Mouse (Mus musculus): ENCODE measurements at regions not wholly inside any gene's neighbourhood (a gene's known extent, or its start where the extent isn't known, plus 50 kb on each side); places are given as distances from the start of the nearest gene placed in this dataset.

DNA sequence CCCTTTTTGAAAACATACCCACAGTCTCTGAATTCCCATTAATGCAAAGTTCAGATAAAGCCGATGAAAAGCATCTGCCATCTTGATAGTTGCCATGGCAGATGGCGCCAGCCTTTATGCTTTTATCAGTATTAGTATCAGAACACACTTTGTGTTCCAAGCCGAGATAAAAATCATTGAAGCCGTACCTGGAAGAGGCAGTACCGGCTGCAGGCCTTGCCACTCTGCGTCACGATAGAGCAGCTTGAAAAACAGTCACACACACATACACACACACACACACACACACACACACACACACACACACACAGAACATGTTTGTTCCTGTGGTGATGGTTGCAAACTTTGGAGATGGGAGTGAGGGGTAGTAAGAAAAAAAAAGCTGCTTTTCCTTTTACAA is 306.2 kb downstream of the Satb1 start:
- no peak for DNase-seq

DNA sequence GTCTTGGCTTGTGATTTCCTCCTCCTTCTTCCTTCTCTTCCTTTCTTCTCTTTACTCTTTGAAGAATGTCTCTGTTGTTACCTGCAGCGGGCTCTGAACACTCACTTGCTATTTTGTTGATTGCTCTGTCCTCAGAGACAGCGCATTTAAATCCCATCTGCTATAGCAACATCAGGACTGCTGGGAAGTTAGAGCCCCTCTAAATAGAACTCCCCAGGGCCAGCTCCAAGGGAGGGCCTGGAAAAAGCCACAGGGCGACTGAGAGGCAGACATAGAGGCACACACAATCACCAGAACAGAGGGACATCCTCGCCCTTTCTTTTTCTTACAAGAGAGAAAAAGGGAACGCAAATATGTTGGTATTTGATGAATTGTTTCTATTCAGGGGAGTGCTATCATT is 306.6 kb downstream of the Satb1 start:
- no peak for DNase-seq

DNA sequence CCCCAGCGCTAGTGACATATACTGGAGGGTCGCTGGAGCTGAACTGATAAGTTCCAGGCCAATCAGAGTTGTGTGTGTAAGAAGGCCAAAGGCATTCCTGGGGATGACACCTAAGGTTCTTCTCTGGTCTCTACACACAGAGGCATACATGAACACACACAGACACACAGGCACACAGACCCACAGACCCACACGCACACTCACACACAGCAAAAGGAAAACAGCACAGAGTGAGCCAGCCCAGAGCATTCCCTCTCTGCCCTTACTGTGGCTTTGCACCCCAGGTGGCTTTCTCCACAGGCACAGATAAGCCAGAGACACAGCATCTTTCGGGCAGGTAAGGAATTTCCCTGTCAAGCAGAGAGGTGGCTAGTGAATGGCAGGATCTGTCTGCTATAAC is 307.1 kb downstream of the Satb1 start:
- DNase-seq, result no peak

DNA sequence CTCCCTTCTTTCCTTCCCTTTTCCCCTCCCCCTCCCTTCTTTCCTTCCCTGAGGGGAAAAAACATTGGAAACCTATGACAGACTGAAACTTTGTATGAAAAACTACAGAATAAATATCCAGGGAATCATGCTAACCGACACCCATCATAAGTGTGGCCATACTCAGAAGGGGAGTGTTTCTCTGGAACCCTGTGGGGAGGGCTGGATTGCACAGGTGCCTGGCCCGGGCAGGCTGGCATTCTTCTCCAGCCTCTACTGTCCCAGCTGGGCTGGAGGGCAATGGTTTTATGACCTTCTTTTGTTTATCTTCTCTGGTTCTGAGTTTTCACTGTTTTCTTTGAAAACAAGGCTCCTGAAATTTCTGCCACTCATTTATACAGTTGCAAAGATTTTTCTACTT is 307.9 kb downstream of the Satb1 start:
- DNase-seq, result no peak

DNA sequence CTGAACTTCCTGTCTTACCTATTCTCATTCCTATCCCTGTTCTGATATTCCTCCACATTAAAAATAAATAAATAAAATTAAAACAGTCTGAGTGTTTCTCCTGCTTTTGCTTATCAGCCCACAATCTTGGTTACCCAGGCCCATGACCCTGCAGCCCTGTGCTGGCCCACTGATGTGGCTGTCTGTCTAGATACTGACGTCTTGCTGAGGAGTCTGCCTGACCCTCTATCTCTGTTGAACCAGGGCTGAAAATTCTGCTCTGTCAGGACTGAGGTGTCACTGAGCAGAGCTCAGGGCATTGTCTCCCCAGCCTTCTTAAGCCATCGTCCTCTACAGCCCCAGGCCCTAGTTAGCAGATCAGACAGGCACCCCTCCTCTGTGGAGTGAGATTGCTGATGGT is 321.2 kb downstream of the Satb1 start:
- DNase-seq, result no peak

- DNase-seq, result no peak
These were observed 321.6 kb upstream of the Tbc1d5 start for GRCm38 (mm10) chr17:51500751-51501150.

- DNase-seq, result no peak
These were observed 320.4 kb upstream of the Tbc1d5 start for GRCm38 (mm10) chr17:51499541-51499940.

DNA sequence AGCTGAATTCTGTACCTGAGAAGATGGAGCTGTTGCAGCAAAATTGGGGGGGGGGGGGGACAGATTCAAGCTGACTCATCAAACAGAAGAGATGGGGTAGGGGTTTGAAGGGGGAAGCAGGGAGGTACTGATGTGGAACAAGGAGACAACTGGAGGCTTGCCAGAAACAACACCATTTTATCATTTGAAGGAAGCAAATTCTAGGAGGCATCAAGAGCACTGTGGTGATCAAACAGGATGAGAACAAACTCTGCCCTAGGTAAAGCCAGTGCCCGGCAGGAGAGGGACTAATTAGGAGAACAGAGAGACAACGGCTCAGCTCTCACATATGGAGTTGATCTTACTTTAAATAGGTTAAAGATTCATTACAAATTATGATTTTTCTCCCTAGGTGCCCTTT is 315.9 kb upstream of the Tbc1d5 start:
- DNase-seq, result no peak

GRCm38 (mm10) chr17:51489386-51489785 is 310.2 kb upstream of the Tbc1d5 start:
- DNase-seq, result no peak

DNA sequence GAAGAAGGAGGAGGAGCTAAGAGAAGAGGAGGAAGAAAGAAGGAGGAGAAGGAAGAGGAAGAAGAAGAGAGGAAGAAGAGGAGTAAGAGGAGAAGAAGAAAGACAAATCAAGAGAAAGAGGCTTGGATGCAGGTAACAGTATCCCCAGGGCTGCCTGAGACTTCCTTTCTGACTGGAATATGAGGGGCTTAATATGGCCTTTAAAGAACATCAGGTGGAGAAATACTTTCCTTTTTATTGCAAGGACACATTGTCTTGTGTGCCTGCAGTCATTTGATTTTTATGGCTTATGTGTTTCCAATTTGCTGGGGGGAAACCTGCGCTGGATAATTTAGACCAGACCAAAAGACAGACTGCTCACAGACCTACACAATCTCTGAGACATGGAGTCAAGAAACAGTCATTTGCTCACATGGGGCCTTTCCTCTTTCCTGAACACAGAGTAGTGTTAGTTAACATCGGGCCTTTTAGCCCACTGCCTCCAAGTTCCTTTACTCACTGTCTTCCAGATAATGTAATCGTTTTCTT is 308.8 kb upstream of the Tbc1d5 start:
- no peak for DNase-seq

GRCm38 (mm10) chr17:51477810-51478209 is 298.7 kb upstream of the Tbc1d5 start:
- DNase-seq, result peak; percentile 8

GRCm38 (mm10) chr17:51477404-51477803 is 298.3 kb upstream of the Tbc1d5 start:
- no peak for DNase-seq

DNA sequence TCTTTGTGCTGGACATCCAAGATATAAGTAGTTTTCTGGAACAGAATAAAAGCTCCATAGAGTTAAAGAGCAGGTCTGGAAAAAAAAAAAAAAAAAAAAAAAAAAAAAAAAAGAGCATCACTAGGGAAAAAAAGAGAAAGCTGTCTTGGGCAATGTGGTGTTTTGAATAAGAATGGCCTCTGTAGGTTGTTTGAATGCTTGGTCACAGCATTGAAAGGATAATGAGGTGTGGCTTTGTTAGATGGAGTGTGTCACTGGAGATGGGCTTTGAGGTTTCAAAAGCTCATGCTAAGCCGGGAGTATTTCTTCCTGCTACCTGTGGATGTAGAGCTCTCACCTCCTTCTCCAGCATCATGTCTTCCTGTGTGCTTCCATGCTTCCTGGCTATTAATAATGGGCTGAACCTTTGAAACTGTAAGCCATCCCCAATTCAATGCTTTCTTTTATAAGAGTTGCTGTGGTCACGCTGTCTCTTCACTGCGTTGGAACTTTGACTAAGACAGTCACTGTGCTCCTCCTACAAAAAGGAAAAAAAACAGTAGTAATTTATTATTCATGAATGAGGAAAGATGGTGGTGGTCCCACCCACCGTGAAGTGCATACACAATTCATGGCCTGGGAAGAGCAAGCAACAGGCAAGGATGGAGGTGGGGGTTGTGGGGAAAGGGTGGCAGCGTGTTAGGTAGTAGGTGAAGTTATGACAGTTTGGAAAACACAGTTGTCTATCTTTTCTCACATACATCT is 283.2 kb upstream of the Tbc1d5 start:
- DNase-seq, result no peak

- peak; percentile 16 for DNase-seq
These were observed 282.1 kb upstream of the Tbc1d5 start for GRCm38 (mm10) chr17:51461248-51461647.

- no peak for DNase-seq
These were observed 280.0 kb upstream of the Tbc1d5 start for GRCm38 (mm10) chr17:51459119-51459518.

DNA sequence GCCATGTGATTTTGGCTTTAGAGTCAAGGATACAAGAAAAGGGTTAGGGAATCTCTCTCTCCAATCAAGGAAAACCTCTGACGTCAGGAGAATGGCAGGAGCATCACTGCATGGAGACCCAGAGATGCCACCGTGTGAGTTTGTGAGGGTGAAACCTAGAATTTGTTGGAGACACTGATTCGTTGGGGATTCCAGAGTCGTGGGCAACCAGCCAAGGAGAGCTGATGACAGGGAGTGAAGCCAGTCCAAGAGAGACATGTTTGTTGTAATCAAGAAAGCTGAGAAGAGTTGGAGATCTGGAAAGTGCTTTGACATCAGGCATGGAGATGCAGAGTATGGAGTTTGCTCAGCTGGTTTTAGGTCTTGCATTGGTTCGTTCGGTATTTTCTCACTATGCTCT is 236.6 kb upstream of the Tbc1d5 start:
- no peak for DNase-seq

GRCm38 (mm10) chr17:51414304-51414703 is 235.2 kb upstream of the Tbc1d5 start:
- no peak for DNase-seq

GRCm38 (mm10) chr17:51413741-51414140 is 234.6 kb upstream of the Tbc1d5 start:
- DNase-seq, result no peak

- DNase-seq, result no peak
These were observed 232.5 kb upstream of the Tbc1d5 start for GRCm38 (mm10) chr17:51411545-51412094.

GRCm38 (mm10) chr17:51408894-51409293 is 229.7 kb upstream of the Tbc1d5 start:
- DNase-seq, result no peak

DNA sequence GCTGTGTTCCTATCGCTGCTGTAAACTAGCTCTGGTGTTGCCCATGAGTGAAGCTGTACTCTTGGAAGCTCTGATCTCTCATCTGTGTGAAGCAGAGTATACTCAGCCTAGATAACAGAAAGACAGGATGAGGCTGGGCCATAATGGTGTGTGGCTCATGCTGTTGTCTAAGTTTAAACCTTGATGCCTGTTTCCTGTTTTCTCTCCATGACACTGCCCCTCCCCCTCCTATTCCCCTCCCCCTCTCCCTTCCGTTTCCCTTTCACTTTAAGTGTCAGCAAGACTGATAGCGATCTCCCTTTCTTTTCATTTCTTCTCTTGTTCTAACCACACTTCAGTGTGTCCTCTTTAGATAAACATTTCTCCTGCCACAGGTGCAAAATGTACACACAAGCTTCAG is 229.2 kb upstream of the Tbc1d5 start:
- no peak for DNase-seq

DNA sequence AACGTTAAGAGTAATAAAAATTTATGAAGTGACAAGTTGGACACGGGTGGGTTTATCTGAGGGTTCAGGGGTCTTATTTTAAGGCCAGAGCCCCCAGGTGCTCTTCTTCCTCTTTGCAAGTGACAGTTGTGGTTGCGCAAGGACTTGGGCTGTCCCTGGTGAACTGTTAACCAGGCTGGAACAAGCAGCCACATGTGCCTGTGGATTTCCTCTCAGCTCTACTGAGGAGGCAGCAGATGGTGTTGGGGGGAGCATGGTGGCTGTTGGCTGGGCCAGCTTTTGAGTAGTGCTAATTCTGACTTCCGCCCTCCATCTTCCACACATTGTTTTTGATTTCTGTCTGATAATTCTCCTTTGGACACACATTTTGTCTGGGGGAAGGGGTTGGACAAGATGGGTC is 227.9 kb upstream of the Tbc1d5 start:
- no peak for DNase-seq

DNA sequence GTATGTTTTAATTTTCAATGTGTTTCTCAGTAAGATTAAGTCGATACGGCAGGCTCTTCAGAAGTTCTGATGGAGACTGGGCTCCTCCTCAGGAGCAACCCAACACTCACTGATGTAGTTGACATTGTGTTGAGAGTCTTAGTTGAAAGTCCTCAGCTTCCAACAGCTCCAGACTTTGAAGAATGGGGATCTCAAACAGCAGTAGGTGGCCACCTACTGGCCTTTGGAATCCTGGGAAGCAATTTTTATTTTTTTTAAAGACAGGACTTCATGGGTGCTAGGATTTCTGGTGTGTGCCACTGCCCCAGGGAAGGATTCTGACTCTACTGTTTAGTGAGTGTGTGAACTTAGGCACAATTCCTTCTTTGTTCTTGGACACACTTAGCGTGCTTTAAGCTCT is 225.9 kb upstream of the Tbc1d5 start:
- no peak for DNase-seq

- no peak for DNase-seq
These were observed 218.8 kb upstream of the Tbc1d5 start for GRCm38 (mm10) chr17:51397973-51398372.

DNA sequence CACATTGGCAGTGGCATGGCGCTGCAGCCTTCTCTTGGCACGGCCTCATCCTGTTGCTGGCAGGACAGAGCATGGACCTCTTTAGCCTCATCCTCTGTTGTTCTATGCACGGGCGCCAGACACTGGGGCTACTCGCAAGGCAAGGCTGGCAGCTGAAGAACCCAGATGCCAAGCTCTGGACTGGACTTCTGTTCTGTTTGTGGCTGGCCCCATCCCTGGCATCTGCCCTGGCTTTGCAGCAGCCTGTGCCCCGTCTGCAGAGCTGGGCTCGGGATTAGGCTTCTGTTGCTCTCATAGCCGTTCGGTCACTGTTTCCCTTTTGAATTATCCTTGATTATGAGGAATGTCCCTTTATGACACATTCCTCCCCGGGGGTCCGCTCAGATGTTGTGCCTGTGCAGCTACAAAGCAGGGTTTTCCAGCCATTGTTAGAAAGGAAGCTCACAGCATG is 214.6 kb upstream of the Tbc1d5 start:
- DNase-seq, result peak; percentile 9
